Mouse (Mus musculus) erythroid progenitor cell, adult 5-6 weeks (primary cell): ENCODE data around the gene Wdr46. TPM values are rescaled to one million over a fixed set of nuclear protein-coding genes. Genes with fewer than 3 reads are reported as not detected.
A peak's percentile ranks its signal among the peaks of the same experiment; 100 is the strongest.
"Not testable (repeated sequence)": the region's sequence is repeated elsewhere in the genome, so short reads cannot be mapped to it uniquely, and the experiment has no call there.

ENCODE experiments used
- ATAC-seq: replicated peaks from 2 replicates; pipeline ENCODE4 v1.8.0; 2016; ENCODE audit warnings: moderate number of reproducible peaks, mild to moderate bottlenecking, moderate TSS enrichment, inconsistent platforms; ENCODE audit not compliant: poor library complexity, low FRiP score, severe bottlenecking
- total RNA-seq, 2 experiments: library from RNA; stranded (forward) in 1 of 2; stranded (reverse) in 1 of 2; fragments of 150-400 nt in 1 of 2; fragments of 186-747, 209-891 nt in 1 of 2; gene quantifications; 2 replicates each; pipeline versions ENCODE4 v1.2.3 to v1.2.4; 2015 to 2017; ENCODE audit warnings: low replicate concordance in 2 of 2

The Wdr46 gene
- total RNA-seq, 2 experiments from 2014 or later: 8.2 to 11.3 TPM

DNA sequence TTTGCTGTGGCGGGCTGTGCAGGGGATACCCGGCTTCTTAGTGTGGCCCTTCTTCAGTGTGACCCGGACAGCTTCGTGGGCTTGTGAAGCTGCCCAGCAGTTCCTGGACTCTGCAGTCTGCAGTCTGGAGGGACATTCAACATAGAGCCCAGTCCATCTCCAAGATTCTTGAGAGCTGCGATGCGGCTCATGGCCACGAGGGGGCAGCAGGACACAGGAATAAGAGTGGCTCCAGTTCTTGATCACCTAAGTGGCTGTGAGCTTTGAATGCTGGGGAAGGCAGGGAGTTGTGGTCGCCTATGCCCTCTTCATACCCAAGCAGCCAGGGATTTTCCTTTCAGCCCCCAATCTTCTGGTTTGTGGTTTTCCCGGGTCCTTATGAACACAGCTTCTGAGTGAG is 28.0 kb downstream of the Wdr46 start:
- peak; percentile 83 for ATAC-seq

DNA sequence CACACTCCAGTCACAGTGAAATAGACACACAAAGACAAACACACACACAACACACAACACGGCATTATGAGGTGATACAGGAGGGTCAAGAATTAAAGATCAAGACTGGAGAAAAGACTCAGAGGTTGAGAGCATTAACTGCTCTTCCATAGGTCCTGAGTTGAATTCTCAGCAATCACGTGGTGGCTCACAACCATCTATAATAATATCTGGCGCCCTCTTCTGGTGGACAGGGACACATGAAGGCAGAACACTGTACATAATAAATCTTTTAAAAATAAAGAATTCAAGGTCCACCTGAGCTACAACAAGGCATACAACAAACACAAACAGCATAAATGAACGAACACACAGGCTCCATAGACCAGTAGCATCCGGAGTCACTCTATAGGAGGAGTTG is 28.5 kb downstream of the Wdr46 start:
- ATAC-seq: peak; percentile 55; the same call in 1 of the 2 replicates

DNA sequence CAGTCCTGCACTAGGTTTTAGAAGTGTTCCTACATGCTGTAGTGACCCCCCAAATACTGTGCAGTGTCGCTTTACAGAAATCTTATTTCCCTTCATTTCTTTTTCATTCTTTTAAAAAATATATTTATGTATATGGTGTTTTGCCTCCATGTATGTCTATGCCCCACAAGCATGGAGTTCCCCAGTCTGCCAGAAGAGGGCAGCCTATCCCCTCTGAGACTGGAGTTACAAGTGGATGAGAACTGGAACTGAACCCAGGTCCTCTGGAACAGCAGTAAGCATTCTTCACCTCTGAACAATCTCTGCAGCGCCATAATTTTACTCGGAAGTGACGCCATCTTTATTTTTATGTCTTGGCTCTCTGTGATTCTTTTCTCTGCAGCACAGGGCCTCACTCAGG is 28.9 kb downstream of the Wdr46 start:
- no peak for ATAC-seq

DNA sequence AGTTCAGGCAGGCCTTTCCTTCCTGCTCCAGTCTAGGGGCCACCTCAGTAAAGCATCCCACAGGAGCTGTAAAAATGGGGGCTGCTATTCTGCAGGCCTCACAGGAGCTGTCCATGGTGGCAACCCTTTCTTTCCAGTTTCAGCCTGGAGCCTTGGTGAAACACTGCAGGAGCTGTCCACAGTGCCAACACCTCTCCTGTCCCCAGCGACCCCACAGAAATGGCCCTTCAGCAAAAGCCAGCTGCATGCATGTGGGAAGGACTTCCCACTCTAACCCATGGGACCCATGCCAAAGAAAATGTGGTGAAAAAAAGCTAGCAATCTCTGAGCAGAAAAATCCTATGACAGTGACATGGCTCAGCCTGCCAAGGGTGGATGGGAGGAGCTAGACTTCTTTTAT is 32.2 kb downstream of the Wdr46 start:
- ATAC-seq: no peak

DNA sequence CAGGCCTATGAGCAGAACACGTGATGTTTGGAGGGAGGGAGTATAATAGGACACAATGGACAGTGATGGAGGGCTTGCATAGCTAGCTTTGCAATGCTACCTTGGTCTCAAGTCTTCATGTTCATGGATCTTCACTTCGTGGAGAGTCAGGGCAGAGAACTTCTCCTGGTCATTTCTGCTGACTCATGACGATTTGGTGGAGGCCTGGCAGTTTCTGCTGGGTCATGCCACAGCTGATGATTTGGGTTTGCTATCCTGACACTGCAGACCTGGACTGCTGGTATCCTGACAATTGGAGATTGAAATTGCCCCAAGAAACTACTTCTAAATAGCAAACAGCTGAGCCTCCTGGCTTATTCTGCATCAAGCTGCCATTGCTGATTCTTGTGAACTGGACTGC is 33.1 kb downstream of the Wdr46 start:
- no peak for ATAC-seq

DNA sequence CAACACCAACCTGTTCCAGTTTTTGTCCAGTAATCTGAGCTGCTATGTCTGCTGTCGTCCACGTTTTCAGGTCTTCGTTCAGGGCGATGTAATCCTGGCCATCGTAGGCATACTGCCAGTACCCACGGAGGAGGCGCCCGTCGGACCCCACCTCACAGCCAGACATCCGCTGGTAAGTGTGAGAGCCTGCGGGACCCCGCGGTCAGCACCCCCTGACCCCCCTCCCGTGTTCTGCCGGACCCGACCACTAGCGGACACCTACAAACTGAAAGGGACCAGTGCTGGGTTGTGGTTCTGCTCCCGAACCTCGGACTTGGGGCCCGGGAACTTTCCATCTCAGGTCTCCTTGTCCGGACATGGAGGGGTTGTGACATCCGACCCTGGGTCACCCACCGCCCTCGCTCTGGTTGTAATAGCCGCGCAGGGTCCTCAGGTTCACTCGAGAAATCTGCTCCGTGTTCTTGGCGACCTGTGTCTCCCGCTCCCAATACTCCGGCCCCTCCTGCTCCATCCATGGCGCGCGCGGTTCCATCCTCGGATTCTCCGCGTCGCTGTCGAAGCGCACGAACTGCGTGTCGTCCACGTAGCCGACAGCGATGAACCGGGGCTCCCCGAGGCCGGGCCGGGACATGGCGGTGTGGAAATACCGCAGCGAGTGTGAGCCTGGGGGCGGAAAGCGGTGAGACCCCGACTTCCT is 37.5 kb downstream of the Wdr46 start:
- no peak for ATAC-seq

DNA sequence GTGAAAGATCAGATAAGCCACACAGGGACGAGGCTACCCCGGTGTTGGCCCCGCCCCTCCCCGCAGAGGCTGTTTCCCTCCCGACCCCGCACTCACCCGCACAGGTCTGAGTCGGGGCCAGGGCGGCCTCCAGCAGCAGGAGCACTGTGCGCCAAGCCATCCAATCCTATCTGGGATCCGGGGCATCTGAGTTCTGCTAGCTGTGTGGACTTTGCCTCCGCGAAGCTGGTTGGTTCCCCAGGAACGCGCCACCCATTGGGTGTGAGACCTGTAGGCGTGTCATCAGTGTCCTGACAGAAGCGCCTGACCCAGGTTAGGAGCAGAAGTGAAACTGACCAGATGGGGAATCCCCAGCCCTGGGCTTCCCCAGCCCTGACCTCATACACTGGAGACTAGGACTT is 38.2 kb downstream of the Wdr46 start:
- peak; percentile 81 for ATAC-seq

DNA sequence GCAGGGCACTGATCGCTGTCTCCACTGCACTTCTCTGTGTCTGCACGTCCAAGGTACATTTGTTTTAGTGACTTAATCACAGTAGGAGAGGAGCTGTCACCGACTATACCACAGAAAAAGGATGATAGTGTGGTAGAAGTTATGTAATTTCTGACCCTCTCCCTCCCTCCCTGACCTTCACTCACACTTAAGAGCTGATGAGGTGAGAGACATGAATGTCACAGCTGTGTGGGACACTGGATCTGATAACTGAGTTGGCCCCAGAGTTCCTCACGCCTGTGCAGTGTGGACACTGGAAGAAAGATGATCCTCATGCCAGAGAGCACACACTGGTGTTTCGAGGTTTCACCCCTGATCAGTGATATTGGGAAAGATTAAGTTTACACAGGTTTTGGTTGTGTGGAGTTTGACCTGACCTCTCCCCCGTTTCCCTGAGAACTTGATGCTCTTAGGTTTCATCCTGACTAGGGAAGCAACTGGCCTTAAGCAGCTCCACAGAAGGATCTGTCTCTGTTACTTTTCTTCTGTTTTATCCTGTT is 39.1 kb downstream of the Wdr46 start:
- ATAC-seq: no peak

DNA sequence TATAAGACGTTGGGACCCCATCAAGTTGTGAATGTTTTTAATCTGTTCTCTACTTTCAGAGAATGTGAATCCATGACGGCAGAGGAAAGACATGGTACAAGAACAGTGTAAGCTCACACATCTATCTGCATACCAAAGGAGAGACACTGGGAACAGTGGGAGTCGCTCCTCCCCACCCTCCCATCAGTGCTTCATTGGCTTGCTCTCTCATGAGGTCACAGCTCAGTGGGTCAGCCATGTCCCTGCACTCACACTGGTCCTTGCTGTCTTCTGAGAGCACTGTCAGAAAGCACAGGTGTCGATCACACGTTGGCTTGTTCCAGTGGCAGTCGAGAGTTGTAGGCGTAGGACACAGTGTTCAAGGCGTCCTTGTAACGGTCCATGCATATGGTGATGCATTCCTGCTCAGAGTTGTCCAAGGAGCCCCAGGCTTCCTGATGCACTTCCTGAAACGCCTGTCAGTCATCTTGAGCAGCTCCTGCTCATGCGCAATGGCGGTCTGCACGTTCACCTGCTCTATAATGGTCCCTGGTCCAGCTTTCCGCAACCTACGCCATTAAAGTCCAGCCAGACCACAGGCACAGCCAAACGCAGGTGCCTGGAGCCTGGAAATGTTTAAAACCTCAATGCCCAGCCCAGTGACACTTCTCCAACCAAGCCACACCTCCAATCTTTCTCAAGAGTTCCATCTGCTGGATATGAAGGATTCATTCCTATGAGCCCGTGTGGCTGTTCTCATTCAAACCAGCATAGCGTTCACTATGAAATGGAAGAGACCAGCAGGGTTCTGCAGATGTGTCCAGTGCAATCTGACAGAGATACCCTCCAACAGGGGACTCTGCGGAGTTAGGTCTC is 39.9 kb downstream of the Wdr46 start:
- no peak for ATAC-seq

DNA sequence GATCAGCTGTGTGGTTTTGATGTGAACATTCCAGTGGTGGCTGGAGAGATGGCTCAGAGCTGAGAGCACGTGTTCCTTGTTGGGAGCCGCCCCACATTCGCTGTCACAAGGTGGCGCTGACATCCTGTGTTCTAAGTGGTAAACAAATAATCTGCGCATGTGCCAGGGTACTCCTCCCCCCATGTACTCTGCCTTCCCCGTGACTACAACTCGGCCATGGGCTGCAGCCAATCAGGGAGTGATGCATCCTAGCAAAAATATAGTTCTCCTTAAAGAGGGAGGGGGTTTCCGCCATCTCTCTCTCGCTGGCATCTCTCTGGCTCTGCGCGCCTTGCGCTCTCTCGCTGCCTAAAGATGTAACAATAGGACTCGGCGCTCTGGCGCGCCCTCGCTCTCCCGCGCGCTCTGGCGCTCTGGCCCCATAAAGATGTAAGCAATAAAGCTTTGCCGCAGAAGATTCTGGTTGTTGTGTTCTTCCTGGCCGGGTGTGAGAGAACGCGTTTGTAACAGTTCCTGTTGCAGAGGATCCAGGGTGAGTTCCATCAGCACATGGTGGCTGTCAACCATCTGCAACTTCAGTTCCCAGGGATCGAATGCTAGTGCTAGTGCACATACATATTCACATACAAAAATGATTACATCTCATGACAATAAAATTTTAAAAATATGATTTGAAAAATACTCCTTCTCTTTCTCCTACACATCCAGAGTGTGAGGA is 40.9 kb downstream of the Wdr46 start:
- peak; percentile 69 for ATAC-seq

DNA sequence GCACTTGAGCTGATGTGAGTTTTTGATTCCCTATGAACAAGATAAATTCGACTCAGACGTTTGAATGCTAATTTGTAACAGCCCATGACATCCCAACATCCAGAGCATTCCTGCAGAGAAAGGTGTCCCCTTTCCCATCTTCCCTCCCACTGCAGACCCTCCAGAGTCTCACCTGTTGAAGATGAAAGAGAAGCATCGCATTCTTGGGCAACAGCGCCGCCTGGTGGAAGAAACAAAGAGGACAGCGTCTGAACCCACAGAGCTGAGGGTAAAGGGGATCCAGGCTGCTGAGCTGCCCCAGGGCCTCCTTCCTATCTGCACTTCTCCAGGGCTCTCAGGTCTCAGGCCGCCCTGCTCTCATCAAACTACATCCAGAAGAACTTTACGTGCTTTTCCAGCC is 41.7 kb downstream of the Wdr46 start:
- ATAC-seq: not testable (repeated sequence)

DNA sequence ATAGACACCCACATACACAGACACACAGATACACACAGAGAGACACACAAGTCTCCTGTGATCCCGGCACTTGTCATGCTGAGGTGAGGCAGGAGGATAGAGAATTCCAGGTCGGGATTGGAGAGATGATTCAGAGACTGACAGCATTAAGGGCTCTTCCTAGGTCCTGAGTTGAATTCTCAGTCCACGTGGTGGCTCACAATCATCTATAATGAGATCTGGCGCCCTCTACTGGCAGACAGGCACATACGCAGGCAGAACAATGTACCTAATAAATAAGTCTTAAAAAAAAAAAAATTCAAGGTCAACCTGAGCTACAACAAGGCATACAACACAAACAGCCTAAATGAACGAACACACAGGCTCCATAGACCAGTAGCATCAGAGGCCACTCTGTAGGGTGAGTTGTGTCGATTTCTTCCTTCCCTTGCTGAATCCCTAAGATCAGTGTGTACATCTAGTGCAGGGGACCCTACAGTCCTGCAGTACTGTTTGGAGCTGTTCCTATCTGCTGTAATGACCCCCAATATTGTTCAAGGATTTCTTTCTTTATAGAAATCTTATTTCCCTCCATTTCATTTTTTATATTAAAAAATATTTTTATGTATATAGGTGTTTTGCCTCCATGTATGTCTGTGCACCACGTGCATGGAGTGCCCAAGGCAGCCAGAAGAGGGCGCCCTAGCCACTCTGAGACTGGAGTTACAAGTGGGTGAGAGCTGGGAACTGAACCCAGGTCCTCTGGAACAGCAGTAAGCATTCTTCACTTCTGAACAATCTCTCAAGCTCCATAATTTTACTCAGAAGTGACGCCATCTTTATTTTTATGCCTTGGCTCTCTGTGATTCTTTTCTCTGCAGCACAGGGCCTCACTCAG is 51.6 kb downstream of the Wdr46 start:
- ATAC-seq: peak; percentile 79

DNA sequence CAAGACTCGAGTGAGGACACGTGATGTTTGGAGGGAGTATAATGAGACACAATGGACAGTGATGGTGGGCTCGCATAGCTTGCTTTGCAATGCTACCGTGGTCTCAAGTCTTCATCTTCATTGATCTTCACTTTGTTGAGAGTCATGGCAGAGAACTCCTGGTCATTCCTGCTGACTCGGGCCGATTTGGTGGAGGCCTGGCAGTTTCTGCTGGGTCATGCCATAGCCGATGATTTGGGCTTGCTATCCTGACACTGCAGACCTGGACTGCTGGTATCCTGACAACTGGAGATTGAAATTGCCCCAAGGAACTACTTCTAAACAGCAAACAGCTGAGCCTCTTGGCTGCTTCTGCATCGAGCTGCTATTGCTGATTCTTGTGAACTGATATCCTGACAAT is 54.5 kb downstream of the Wdr46 start:
- ATAC-seq: no peak

DNA sequence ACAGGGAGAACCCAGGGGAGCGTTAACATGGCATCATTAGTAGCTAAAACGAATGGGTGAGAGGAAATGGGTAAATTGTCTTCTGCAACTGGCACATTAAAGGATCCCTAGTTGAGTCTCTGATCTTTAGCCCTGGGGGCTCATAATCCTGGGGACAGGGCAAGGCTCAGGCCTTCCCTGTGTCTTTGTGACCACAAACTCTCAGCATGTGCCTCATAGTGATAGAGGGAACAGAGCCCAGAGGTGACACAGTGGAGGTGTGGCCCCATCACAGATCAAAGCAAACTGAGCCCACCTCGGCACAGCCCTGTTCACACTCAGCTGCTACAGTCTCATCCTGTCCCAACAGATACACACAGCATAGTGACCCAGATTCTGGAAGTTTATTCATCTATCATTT is 55.2 kb downstream of the Wdr46 start:
- no peak for ATAC-seq

DNA sequence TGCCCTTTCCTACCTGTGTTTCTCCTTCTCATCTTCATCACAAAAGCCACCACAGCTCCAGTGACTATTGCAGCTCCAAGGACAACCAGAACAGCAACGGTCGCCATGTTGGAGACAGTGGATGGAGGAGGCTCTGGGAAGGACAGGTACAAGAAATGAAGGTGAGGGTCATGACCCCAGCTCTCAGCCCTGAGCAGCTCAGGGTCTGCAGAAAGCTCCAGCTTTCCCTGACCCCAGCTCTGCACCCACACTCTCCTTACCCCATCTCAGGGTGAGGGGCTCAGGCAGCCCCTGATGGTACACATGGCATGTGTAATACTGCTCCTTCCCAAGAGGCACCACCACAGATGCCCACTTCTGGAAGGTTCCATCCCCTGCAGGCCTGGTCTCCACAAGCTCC is 56.6 kb downstream of the Wdr46 start:
- not testable (repeated sequence) for ATAC-seq

DNA sequence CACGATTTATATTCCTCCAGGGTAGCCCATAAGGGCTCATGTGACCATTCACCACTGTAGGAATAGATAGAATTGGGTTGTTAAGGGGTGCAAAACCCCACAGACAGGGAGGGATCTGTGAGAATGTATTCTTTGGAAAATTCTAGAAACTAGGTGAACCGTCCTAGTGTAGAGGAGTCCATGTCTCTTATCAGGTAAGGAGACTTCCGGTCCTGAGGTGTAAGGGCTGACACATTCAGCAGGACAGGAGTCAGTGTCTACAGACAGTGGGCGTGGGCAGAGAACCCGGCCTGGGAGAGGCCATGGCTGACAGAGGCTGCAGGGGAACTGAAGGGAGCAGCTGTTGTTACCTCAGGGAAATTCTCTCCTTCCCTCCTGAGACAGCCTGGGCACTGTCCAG is 58.2 kb downstream of the Wdr46 start:
- not testable (repeated sequence) for ATAC-seq
